Mouse (Mus musculus) embryonic stem cell, embryonic (primary cell): ENCODE data around the gene Flvcr1.
"Not testable (repeated sequence)": the region's sequence is repeated elsewhere in the genome, so short reads cannot be mapped to it uniquely, and the experiment has no call there.

Experiments used
- CTCF ChIA-PET, 4 experiments: fragments of 300-600 bp in 2 of 4; fragments of 350-600 bp in 2 of 4; sonication (Branson Sonifier 250); formaldehyde crosslinking; loops; one replicate each; lab custom pipeline; 2022; ENCODE audit warnings: inconsistent platforms in 2 of 4; lab: Charles Lee
- POLR2A ChIA-PET, 4 experiments: fragments of 300-600 bp in 2 of 4; fragments of 350-600 bp in 2 of 4; sonication (Branson Sonifier 250); formaldehyde crosslinking; loops; one replicate each; lab custom pipeline; 2022; ENCODE audit warnings: antibody characterized with exemption in 4 of 4, inconsistent platforms in 1 of 4; lab: Charles Lee

Gene Flvcr1

GRCm38 (mm10) chr1:191055533-191055873 is 29.5 kb upstream of the Flvcr1 start:
- POLR2A ChIA-PET: interaction anchor here in 2 of 4 experiments (1.3 to 1.6 kb wide), 3 partner anchors 22 to 29 kb away, joined by 3 to 5 read pairs (median 4); partner anchors contain the start of gene Flvcr1 (in 2 of the 2)
- CTCF ChIA-PET: interaction anchor here in 1 of 4 experiments (0.8 kb wide), 1 partner anchor 30 kb away, joined by 3 read pairs; the partner anchor contains the start of gene Flvcr1

GRCm38 (mm10) chr1:191054870-191055532 is 29.0 kb upstream of the Flvcr1 start:
- ChIA-PET POLR2A (interaction anchor here in 2 of 4 experiments (0.9 to 1.6 kb wide), 4 partner anchors 23 to 37 kb away, joined by 3 to 5 read pairs (median 4); partner anchors contain the start of gene Flvcr1 (in 2 of the 2)), CTCF (interaction anchor here in 3 of 4 experiments (0.6 to 0.9 kb wide), 5 partner anchors 14 to 94 kb away, joined by 3 to 4 read pairs (median 3); partner anchors contain the start of gene Flvcr1 (in 1 of the 3))

- POLR2A ChIA-PET: interaction anchor here in 1 of 4 experiments (1.1 kb wide), 1 partner anchor 9 kb away, joined by 3 read pairs; the partner anchor contains the start of genes Nsl1 and Tatdn3
- CTCF ChIA-PET: no interaction called here
These were observed 27.6 kb upstream of the Flvcr1 start for GRCm38 (mm10) chr1:191053555-191053954.

- CTCF ChIA-PET: interaction anchor here in 3 of 4 experiments (0.6 to 0.9 kb wide), 3 partner anchors 47 to 243 kb away, joined by 3 to 6 read pairs (median 4); no protein-coding TSS in a partner anchor
- POLR2A ChIA-PET: interaction anchor here in 3 of 4 experiments (0.6 to 4.0 kb wide), 8 partner anchors 16 to 542 kb away, joined by 3 to 13 read pairs (median 5); partner anchors contain the start of genes Flvcr1 (in 3 of the 3), Nsl1 (in 1 of the 3) and Tatdn3 (in 1 of the 3)
These were observed 20.4 kb upstream of the Flvcr1 start for GRCm38 (mm10) chr1:191046231-191046824.

- POLR2A ChIA-PET: interaction anchor here in 3 of 4 experiments (1.0 to 4.0 kb wide), 5 partner anchors 18 to 19 kb away, joined by 3 to 13 read pairs (median 6); partner anchors contain the start of genes Flvcr1 (in 3 of the 3), Nsl1 (in 1 of the 3) and Tatdn3 (in 1 of the 3)
These were observed 19.3 kb upstream of the Flvcr1 start for GRCm38 (mm10) chr1:191045264-191045663.

GRCm38 (mm10) chr1:191042688-191043087 is 16.7 kb upstream of the Flvcr1 start:
- POLR2A ChIA-PET: interaction anchor here in 3 of 4 experiments (1.2 to 2.2 kb wide), 3 partner anchors 16 kb away, joined by 3 to 11 read pairs (median 7); partner anchors contain the start of gene Flvcr1 (in 1 of the 3)
- CTCF ChIA-PET: no interaction called here

More at GRCm38 (mm10) chr1:191045264-191045663, 19.3 kb upstream of the Flvcr1 start:
- CTCF ChIA-PET: interaction anchor here in 1 of 4 experiments (0.9 kb wide), 1 partner anchor 244 kb away, joined by 4 read pairs; no protein-coding TSS in a partner anchor

- ChIA-PET CTCF (no interaction called here), POLR2A (interaction anchor here in 1 of 4 experiments (2.2 kb wide), 1 partner anchor 16 kb away, joined by 11 read pairs; the partner anchor contains the start of gene Flvcr1)
These were observed 16.1 kb upstream of the Flvcr1 start for GRCm38 (mm10) chr1:191042106-191042505.

GRCm38 (mm10) chr1:191041352-191041751 is 15.4 kb upstream of the Flvcr1 start:
- ChIA-PET POLR2A (interaction anchor here in 2 of 4 experiments (2.2 to 2.8 kb wide), 2 partner anchors 15 kb away, joined by 11 to 17 read pairs; partner anchors contain the start of gene Flvcr1 (in 2 of the 2)), CTCF (interaction anchor here in 1 of 4 experiments (0.6 kb wide), 1 partner anchor 29 kb away, joined by 4 read pairs; no protein-coding TSS in a partner anchor)

- CTCF ChIA-PET: no interaction called here
- POLR2A ChIA-PET: interaction anchor here in 2 of 4 experiments (0.6 to 5.4 kb wide), 3 partner anchors 11 to 103 kb away, joined by 3 to 41 read pairs (median 3); partner anchors contain the start of gene Flvcr1 (in 2 of the 2)
These were observed 12.0 kb upstream of the Flvcr1 start for GRCm38 (mm10) chr1:191037999-191038398.

- ChIA-PET CTCF (interaction anchor here in 1 of 4 experiments (0.6 kb wide), 1 partner anchor 157 kb away, joined by 4 read pairs; no protein-coding TSS in a partner anchor), POLR2A (interaction anchor here in 3 of 4 experiments (0.7 to 5.4 kb wide), 8 partner anchors 10 to 50 kb away, joined by 3 to 41 read pairs (median 5); partner anchors contain the start of genes Flvcr1 (in 3 of the 3), Nsl1 (in 1 of the 3) and Tatdn3 (in 1 of the 3))
These were observed 10.8 kb upstream of the Flvcr1 start, which contains the start of gene Spata45 for GRCm38 (mm10) chr1:191036554-191037334. Gene Spata45, plus strand, starts transcription at chr1:191036639.

GRCm38 (mm10) chr1:191035649-191036048 is 9.7 kb upstream of the Flvcr1 start:
- POLR2A ChIA-PET: interaction anchor here (0.8 to 5.4 kb wide), 8 partner anchors 9 to 51 kb away, joined by 3 to 41 read pairs (median 4); partner anchors contain the start of genes Flvcr1 (in 4 of the 4), Nsl1 (in 1 of the 4) and Tatdn3 (in 1 of the 4)

GRCm38 (mm10) chr1:191030922-191031425 is 5.0 kb upstream of the Flvcr1 start:
- CTCF ChIA-PET, POLR2A ChIA-PET: not testable (repeated sequence)

More at GRCm38 (mm10) chr1:191035649-191036048, 9.7 kb upstream of the Flvcr1 start:
- CTCF ChIA-PET: no interaction called here

GRCm38 (mm10) chr1:191030182-191030581 is 4.2 kb upstream of the Flvcr1 start:
- ChIA-PET POLR2A (interaction anchor here in 1 of 4 experiments (5.1 kb wide), 1 partner anchor 33 kb away, joined by 70 read pairs; the partner anchor contains the start of genes Nsl1 and Tatdn3), CTCF (no interaction called here)

- ChIA-PET POLR2A (interaction anchor here (0.7 to 5.1 kb wide), 98 partner anchors 8 to 856 kb away, joined by 3 to 70 read pairs (median 5); partner anchors contain the start of genes Nsl1 (in 4 of the 4), Tatdn3 (in 4 of the 4), Spata45 (in 3 of the 4) and Dtl (in 2 of the 4)), CTCF (interaction anchor here (0.5 to 1.3 kb wide), 8 partner anchors 22 to 283 kb away, joined by 3 to 5 read pairs (median 3); no protein-coding TSS in a partner anchor)
These were observed 644 bp downstream of the Flvcr1 start for GRCm38 (mm10) chr1:191025016-191026012.

- ChIA-PET POLR2A (interaction anchor here in 2 of 4 experiments (1.1 to 1.2 kb wide), 3 partner anchors 13 to 15 kb away, joined by 3 read pairs; no protein-coding TSS in a partner anchor), CTCF (interaction anchor here in 1 of 4 experiments (1.3 kb wide), 1 partner anchor 15 kb away, joined by 4 read pairs; no protein-coding TSS in a partner anchor)
These were observed 2.2 kb downstream of the Flvcr1 start for GRCm38 (mm10) chr1:191023806-191024205.
